Mouse (Mus musculus): ENCODE measurements around the gene Cyp1a2. TPM values are rescaled to one million over a fixed set of nuclear protein-coding genes. Genes with fewer than 3 reads are reported as not detected.

Gene Cyp1a2
- total and polyA plus RNA-seq, 2 experiments from 2014 or later = not detected

DNA sequence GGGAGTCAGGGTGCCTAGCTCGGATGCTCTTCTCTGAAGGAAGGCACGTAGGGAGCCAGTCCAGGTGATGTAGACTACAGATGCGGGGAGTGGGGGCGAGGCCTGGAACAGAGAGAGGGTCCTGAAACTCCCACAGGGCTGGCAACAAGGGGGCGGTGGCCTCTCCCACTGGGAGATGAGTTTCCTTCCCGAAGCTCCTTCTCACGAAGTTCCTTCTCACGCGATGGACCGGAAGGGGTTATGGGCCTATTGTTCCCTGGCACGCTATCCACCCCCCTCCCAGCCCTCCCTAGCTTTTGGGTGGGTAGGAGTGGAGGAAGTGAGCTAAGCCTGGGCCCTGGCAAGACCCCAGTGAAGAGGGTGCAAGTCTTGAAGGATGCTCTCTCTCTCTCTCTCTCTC lies 15.7 kb downstream of the Cyp1a2 start:
- H3K4me2 ChIP-seq (ENCODE audit: low read depth, low read length) = no peak overlapping the region
- no peak for TF ChIP-seq CTCF (IDR thresholded peaks at IDR 0.05; ENCODE audit: low read depth)
- no peaks in the 10 kb centered on the region for H3K27me3 ChIP-seq (ENCODE audit: insufficient read depth, low read length)
- H3K4me3 ChIP-seq (ENCODE audit: low read length) = no peak overlapping the region
- ATAC-seq (no peak), DNase-seq (ENCODE audit: low spot score) (no peak)
- no peaks in the 10 kb centered on the region for H3K9me3 ChIP-seq (ENCODE audit: low read length)
- no peak overlapping the region for H3K9ac ChIP-seq (replicated peaks; ENCODE audit: low read length)
- no peaks in the 10 kb centered on the region for H3K36me3 ChIP-seq (ENCODE audit: insufficient read depth, low read length)
- no peak overlapping the region for H3K27ac ChIP-seq
- no peaks in the 10 kb centered on the region for H3K4me1 ChIP-seq (ENCODE audit: insufficient read depth, low read length)
- WGBS = 61% methylated on average over 11 of the region's 11 CpGs

DNA sequence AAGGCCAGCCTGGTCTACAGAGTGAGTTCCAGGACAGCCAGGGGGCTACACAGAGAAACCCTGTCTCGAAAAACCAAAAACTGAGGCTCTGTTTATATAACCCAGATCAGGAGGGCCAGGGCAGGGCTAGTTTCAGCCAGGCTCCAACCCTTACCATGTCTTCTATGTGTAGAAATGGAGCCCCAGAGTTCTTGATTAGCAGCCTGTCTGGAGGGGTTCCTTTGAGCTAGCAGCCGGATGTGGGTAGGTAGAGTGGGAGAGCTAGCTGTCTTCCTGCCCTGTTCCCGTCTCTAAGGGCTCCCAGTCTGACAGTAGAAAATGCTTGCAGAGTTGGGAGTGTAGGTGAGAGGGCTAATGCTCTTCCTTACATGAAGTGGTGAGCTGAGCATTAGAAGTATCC lies 16.4 kb downstream of the Cyp1a2 start:
- DNase-seq (ENCODE audit: low spot score) (no peak), ATAC-seq (no peak)
- 77% methylated on average over 3 of the region's 3 CpGs for WGBS
- H3K9me3 ChIP-seq (ENCODE audit: low read length) = no peaks in the 10 kb centered on the region
- H3K27ac ChIP-seq = no peak overlapping the region
- H3K27me3 ChIP-seq (ENCODE audit: insufficient read depth, low read length) = no peaks in the 10 kb centered on the region
- H3K36me3 ChIP-seq (ENCODE audit: insufficient read depth, low read length) = no peaks in the 10 kb centered on the region
- no peaks in the 10 kb centered on the region for H3K4me1 ChIP-seq (ENCODE audit: insufficient read depth, low read length)
- H3K9ac ChIP-seq (replicated peaks; ENCODE audit: low read length) = no peak overlapping the region
- no peak overlapping the region for H3K4me2 ChIP-seq (ENCODE audit: low read depth, low read length)
- TF ChIP-seq CTCF (IDR thresholded peaks at IDR 0.05; ENCODE audit: low read depth) = no peak
- no peak overlapping the region for H3K4me3 ChIP-seq (ENCODE audit: low read length)

- Histone ChIP-seq H3K4me1 (ENCODE audit: insufficient read depth, low read length) (no peaks in the 10 kb centered on the region), H3K4me3 (ENCODE audit: low read length) (no peak overlapping the region), H3K27ac (no peak overlapping the region), H3K36me3 (ENCODE audit: insufficient read depth, low read length) (no peaks in the 10 kb centered on the region), H3K9me3 (ENCODE audit: low read length) (no peaks in the 10 kb centered on the region), H3K4me2 (ENCODE audit: low read depth, low read length) (no peak overlapping the region), H3K9ac (replicated peaks; ENCODE audit: low read length) (no peak overlapping the region), H3K27me3 (ENCODE audit: insufficient read depth, low read length) (no peaks in the 10 kb centered on the region)
- no peak for TF ChIP-seq CTCF (IDR thresholded peaks at IDR 0.05; ENCODE audit: low read depth)
- ATAC-seq = no peak
- WGBS = 87% methylated on average over 8 of the region's 8 CpGs
- DNase-seq (ENCODE audit: low spot score) = no peak
These were observed 17.0 kb downstream of the Cyp1a2 start for GRCm38 (mm10) chr9:57666536-57666935.

DNA sequence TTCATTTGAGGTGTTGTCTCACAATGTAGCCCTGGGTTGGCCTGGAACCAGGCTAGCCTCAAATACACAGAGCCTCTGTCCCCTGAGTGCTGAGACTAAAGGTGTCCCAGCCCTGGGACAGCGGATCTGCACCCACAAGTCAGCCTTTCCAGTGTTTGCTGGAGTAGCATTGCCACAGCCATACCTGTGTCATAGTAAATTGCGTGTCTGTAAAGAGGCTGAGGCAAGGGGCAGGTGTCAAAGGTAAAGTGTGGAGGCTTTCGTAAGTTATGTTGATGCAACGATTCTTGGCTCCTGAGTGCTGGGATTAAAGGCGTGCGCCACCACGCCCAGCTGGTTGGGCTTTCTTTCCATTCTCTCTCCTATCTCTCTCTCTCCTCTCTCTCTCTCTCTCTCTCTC lies 18.9 kb downstream of the Cyp1a2 start:
- Histone ChIP-seq H3K9me3 (ENCODE audit: low read length) (no peaks in the 10 kb centered on the region), H3K36me3 (ENCODE audit: insufficient read depth, low read length) (no peaks in the 10 kb centered on the region), H3K4me1 (ENCODE audit: insufficient read depth, low read length) (no peaks in the 10 kb centered on the region), H3K27me3 (ENCODE audit: insufficient read depth, low read length) (no peaks in the 10 kb centered on the region), H3K4me2 (ENCODE audit: low read depth, low read length) (no peak overlapping the region), H3K4me3 (ENCODE audit: low read length) (no peak overlapping the region), H3K9ac (replicated peaks; ENCODE audit: low read length) (no peak overlapping the region), H3K27ac (no peak overlapping the region)
- ATAC-seq (no peak), DNase-seq (ENCODE audit: low spot score) (no peak)
- TF ChIP-seq CTCF (IDR thresholded peaks at IDR 0.05; ENCODE audit: low read depth) = no peak
- 59% methylated on average over 7 of the region's 7 CpGs for WGBS

DNA sequence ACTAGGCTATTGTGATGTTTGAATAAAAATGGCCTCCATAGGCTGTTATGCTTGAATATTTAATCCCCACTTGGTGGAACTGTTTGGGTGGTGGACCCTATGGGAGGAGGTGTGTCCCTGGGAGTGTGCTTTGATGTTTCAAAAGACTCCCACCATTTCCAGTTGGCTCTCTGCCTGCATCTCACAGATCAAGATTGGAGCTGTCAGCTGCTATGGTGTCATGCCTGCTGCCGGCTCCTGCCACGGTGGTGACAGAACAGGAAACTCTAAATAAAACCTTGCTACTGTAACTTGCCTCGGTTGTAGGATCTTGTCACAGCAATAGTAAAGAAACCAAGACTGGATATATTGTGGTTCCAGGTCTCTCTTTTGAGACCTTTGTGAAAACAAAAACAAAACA lies 22.0 kb downstream of the Cyp1a2 start:
- no peak for ATAC-seq
- H3K27ac ChIP-seq = no peak overlapping the region
- H3K9me3 ChIP-seq (ENCODE audit: low read length) = no peaks in the 10 kb centered on the region
- H3K4me1 ChIP-seq (ENCODE audit: insufficient read depth, low read length) = no peaks in the 10 kb centered on the region
- no peak overlapping the region for H3K4me3 ChIP-seq (ENCODE audit: low read length)
- no peak overlapping the region for H3K9ac ChIP-seq (replicated peaks; ENCODE audit: low read length)
- no peak overlapping the region for H3K4me2 ChIP-seq (ENCODE audit: low read depth, low read length)
- TF ChIP-seq CTCF (IDR thresholded peaks at IDR 0.05; ENCODE audit: low read depth) = no peak
- no peaks in the 10 kb centered on the region for H3K27me3 ChIP-seq (ENCODE audit: insufficient read depth, low read length)
- DNase-seq (ENCODE audit: low spot score) = no peak
- H3K36me3 ChIP-seq (ENCODE audit: insufficient read depth, low read length) = no peaks in the 10 kb centered on the region
- WGBS = 64% methylated on average over 3 of the region's 3 CpGs

DNA sequence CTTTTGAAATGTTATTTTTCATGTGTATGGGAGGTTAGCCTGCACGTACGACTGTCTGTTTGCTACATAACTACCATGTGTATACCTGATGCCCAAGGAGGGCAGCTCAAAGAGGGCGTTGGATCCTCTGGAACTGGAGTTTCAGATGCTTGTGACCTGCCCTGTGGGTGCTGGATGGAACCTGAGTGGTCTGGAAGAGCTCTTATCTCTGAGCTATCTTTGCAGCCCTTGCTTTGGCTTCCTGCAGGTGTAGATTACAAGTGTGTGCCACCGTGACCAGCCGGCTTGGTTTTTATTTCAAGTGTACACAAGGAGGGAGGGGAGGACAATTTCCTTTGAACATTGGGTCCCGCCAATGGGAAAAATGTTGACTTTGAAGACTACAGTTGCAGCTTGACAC lies 23.0 kb downstream of the Cyp1a2 start:
- H3K36me3 ChIP-seq (ENCODE audit: insufficient read depth, low read length) = no peaks in the 10 kb centered on the region
- 88% methylated on average over 6 of the region's 6 CpGs for WGBS
- TF ChIP-seq CTCF (IDR thresholded peaks at IDR 0.05; ENCODE audit: low read depth) = no peak
- H3K27ac ChIP-seq = no peak overlapping the region
- no peak overlapping the region for H3K4me2 ChIP-seq (ENCODE audit: low read depth, low read length)
- H3K9me3 ChIP-seq (ENCODE audit: low read length) = no peaks in the 10 kb centered on the region
- ATAC-seq = no peak
- H3K9ac ChIP-seq (replicated peaks; ENCODE audit: low read length) = no peak overlapping the region
- H3K4me3 ChIP-seq (ENCODE audit: low read length) = no peak overlapping the region
- H3K27me3 ChIP-seq (ENCODE audit: insufficient read depth, low read length) = no peaks in the 10 kb centered on the region
- H3K4me1 ChIP-seq (ENCODE audit: insufficient read depth, low read length) = no peaks in the 10 kb centered on the region
- no peak for DNase-seq (ENCODE audit: low spot score)

GRCm38 (mm10) chr9:57659774-57660173 lies 23.7 kb downstream of the Cyp1a2 start:
- TF ChIP-seq CTCF (IDR thresholded peaks at IDR 0.05; ENCODE audit: low read depth) = peak; percentile 85
- no peaks in the 10 kb centered on the region for H3K36me3 ChIP-seq (ENCODE audit: insufficient read depth, low read length)
- H3K9me3 ChIP-seq (ENCODE audit: low read length) = no peaks in the 10 kb centered on the region
- no peaks in the 10 kb centered on the region for H3K4me1 ChIP-seq (ENCODE audit: insufficient read depth, low read length)
- 17% methylated on average over 4 of the region's 4 CpGs for WGBS
- no peak overlapping the region for H3K27ac ChIP-seq
- DNase-seq (ENCODE audit: low spot score) = peak; percentile 83
- no peak overlapping the region for H3K4me2 ChIP-seq (ENCODE audit: low read depth, low read length)
- no peak overlapping the region for H3K9ac ChIP-seq (replicated peaks; ENCODE audit: low read length)
- H3K27me3 ChIP-seq (ENCODE audit: insufficient read depth, low read length) = no peaks in the 10 kb centered on the region
- peak; percentile 68 for ATAC-seq
- no peak overlapping the region for H3K4me3 ChIP-seq (ENCODE audit: low read length)

All from hindbrain, postnatal 0 days (tissue).